Mouse (Mus musculus) limb, embryonic 14.5 days (tissue): ENCODE data around the gene Snrpa1. TPM values are rescaled to one million over a fixed set of nuclear protein-coding genes. Genes with fewer than 3 reads are reported as not detected.
A peak's percentile ranks its signal among the peaks of the same experiment; 100 is the strongest.
"Not testable (repeated sequence)": the region's sequence is repeated elsewhere in the genome, so short reads cannot be mapped to it uniquely, and the experiment has no call there.

Experiments used
- ATAC-seq: fragments of 200-750 bp; cut with Nextera tagmentation; 2 replicates; pipeline ENCODE4 v1.8.0; 2017; ENCODE audit warnings: low read depth, moderate number of reproducible peaks, moderate TSS enrichment; ENCODE audit not compliant: low FRiP score
- DNase-seq: peaks from one replicate; pipeline ENCODE4 v3.0.0-alpha.2; 2015; ENCODE audit warnings: low spot score
- H3K27ac ChIP-seq: fragments of 300-500 bp; sonication (generic); replicated peaks from 2 replicates; pipeline ENCODE4 v1.5.1; 2014; ENCODE audit warnings: low read depth, mild to moderate bottlenecking, low read length, moderate library complexity, mixed read lengths
- H3K27me3 ChIP-seq: fragments of 300-500 bp; sonication (generic); 2 replicates; pipeline ENCODE4 v1.6.1; 2014; ENCODE audit warnings: low read length, mixed read lengths; ENCODE audit not compliant: control insufficient read depth, insufficient read depth
- H3K36me3 ChIP-seq: fragments of 300-500 bp; sonication (generic); 2 replicates; pipeline ENCODE4 v1.6.1; 2014; ENCODE audit warnings: mild to moderate bottlenecking, low read length, moderate library complexity, mixed read lengths; ENCODE audit not compliant: control insufficient read depth, insufficient read depth
- H3K4me1 ChIP-seq: fragments of 300-500 bp; sonication (generic); 2 replicates; pipeline ENCODE4 v1.6.1; 2014; ENCODE audit warnings: antibody characterized with exemption, low read length, mixed read lengths; ENCODE audit not compliant: control insufficient read depth, insufficient read depth
- H3K4me2 ChIP-seq: fragments of 300-500 bp; sonication (generic); replicated peaks from 2 replicates; pipeline ENCODE4 v1.6.1; 2014; ENCODE audit warnings: low read depth, mild to moderate bottlenecking, low read length, moderate library complexity; ENCODE audit not compliant: severe bottlenecking
- H3K4me3 ChIP-seq: fragments of 300-500 bp; sonication (generic); replicated peaks from 2 replicates; pipeline ENCODE4 v1.5.1; 2014; ENCODE audit warnings: low read length
- H3K9ac ChIP-seq: fragments of 300-500 bp; sonication (generic); 2 replicates; pipeline ENCODE4 v1.6.1; 2014; ENCODE audit warnings: mild to moderate bottlenecking, low read depth, low read length, moderate library complexity; ENCODE audit not compliant: severe bottlenecking
- H3K9me3 ChIP-seq: fragments of 300-500 bp; sonication (generic); 2 replicates; pipeline ENCODE4 v1.6.1; 2016; ENCODE audit warnings: low read length; ENCODE audit not compliant: control insufficient read depth
- POLR2A ChIP-seq: fragments of 200-500 bp; IDR thresholded peaks from 2 replicates; pipeline ENCODE4 v1.8.0; 2012; ENCODE audit warnings: inconsistent platforms, mild to moderate bottlenecking, moderate library complexity, borderline replicate concordance; ENCODE audit not compliant: insufficient read depth, insufficient read length; ENCODE audit errors: extremely low read depth
- WGBS: fragments of 180-500 bp; shearing (Covaris S2); extraction: QIAGEN DNeasy Blood & Tissue Kit; methylation state at CpG from one replicate; pipeline ENCODE4 v1.1.7; 2014; 5-methylcytosine and 5-hydroxymethylcytosine counted together
- polyA plus RNA-seq, 2 experiments: library from polyadenylated mRNA; depleted of rRNA in 1 of 2; stranded (reverse) in 1 of 2; unstranded in 1 of 2; fragments of >200 nt; fragmentation: Nextera tagmentation in 1 of 2; extraction: Ambion mirVana in 1 of 2; gene quantifications; 2 replicates each; pipeline versions ENCODE4 v1.2.1 to v1.2.3; 2012 to 2014

The Snrpa1 gene
- polyA plus RNA-seq, 2 experiments, result 78.2 to 151 TPM

DNA sequence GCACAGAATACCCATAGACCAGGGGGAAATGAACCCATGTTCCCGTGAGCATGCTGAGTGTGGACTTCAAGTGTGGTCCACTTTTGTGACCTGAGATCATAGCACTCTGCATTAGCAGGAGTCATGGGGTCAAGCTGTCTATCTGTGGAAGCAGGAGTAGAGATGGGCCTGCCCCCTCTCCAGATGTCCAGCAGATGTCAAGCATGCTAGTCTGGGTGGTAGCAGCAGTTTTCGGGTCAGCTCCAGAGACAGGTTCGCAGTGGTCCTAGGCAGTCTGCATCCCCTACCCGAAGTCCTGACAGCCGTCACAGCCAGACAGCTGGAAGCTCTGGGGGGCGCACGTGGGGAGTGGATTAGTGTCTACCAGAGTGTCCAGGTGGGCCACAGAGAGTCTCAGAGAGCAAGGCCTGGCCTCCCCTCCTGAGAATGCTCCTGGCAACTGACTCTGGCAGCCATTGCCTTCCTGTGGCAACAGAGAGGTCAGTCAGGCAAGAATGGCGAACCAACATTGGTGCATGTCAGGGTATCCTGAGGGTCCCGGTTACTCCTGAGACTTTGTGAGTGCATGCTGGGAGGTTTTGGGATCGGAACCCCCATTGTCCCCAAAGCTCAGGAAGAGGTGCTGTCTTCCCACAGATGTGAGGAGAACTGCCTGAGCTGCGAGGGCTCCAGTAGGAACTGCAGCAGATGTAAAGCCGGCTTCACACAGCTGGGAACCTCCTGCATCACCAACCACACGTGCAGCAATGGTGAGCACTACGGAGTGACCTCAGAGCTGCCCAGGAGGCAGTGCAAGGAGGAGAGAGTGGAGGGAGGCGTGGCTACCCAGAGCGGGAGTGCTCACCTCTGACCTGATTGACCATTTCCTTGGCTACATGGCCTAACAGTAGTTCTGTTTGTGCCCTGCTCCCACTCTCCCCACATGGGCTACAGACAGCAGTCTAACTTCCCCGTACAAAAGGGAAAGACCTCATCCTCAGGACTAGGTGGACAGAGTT is 11.6 kb upstream of the Snrpa1 start:
- WGBS, result 39% methylated on average over 17 of the region's 17 CpGs
- no peak overlapping the region for H3K4me3 ChIP-seq
- ATAC-seq (no peak), DNase-seq (no peak)
- H3K9me3 ChIP-seq, result no peaks in the 10 kb centered on the region
- no peak for TF ChIP-seq POLR2A
- no peaks in the 10 kb centered on the region for H3K36me3 ChIP-seq
- H3K27me3 ChIP-seq, result no peaks in the 10 kb centered on the region
- H3K9ac ChIP-seq, result no peak overlapping the region
- H3K4me2 ChIP-seq, result no peak overlapping the region
- no peak overlapping the region for H3K27ac ChIP-seq
- H3K4me1 ChIP-seq, result peaks cover 27% of the 10 kb centered on the region

DNA sequence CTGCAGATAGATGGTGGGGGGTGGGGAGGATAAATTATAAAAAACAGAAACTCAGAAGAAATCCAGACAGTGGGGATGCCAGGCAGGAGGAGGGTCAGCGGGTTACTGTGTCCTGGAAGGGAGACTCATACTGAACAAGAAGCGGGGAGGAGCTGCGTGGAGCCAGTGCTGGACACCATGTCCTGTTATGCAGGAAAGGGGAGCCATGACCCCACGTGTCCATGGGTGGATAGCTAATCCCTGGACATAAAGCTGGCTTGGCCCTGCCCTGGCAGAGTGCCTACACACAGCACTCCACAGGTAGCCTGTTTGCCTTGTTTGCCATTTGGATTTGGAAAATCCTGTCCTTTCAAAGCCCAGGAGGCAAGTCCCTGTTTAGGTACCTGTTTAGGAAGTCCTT is 10.8 kb upstream of the Snrpa1 start:
- H3K4me1 ChIP-seq, result peaks cover 27% of the 10 kb centered on the region
- DNase-seq (no peak), ATAC-seq (no peak)
- no peaks in the 10 kb centered on the region for H3K27me3 ChIP-seq
- no peak for TF ChIP-seq POLR2A
- 72% methylated on average over 4 of the region's 4 CpGs for WGBS
- H3K4me2 ChIP-seq, result no peak overlapping the region
- no peak overlapping the region for H3K27ac ChIP-seq
- no peaks in the 10 kb centered on the region for H3K9me3 ChIP-seq
- H3K36me3 ChIP-seq, result no peaks in the 10 kb centered on the region
- H3K4me3 ChIP-seq, result no peak overlapping the region
- no peak overlapping the region for H3K9ac ChIP-seq

DNA sequence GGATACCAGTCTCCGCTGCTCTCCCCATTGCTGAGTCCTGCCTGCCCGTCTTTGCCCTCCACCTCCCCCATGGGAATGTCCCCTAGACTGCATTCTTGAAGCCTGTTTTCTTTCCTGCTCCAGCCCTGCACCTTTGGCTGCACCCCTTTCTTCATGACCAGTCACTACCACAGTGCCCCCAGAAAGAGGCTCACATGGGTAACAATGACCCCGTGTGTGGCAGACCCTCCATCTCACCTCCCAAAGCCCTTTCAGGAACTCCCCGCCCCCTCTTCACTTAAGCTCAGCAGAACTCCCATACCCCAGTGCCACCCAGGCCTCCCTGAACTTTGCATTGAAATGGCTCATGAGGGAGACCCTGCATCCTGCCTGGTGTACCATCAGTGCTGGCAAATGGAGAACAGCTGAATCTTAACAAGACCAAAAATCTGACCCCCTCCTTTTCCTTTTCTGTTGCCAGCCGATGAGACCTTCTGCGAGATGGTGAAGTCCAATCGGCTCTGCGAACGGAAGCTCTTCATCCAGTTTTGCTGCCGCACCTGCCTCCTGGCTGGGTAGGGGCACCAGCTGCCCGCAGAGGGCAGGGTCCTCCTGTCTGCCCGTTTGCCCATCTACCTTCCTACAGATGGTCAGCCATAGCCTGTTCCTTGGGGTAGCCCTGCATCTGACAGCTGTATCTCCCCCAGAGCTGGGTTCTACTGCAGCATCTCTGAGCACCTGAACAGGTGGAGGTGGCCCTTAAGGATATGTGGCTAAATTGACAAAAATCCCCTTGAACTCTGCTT is 10.2 kb upstream of the Snrpa1 start:
- DNase-seq (no peak), ATAC-seq (no peak)
- Histone ChIP-seq H3K9ac (no peak overlapping the region), H3K36me3 (no peaks in the 10 kb centered on the region), H3K4me3 (no peak overlapping the region), H3K27ac (no peak overlapping the region), H3K4me1 (peaks cover 27% of the 10 kb centered on the region), H3K27me3 (no peaks in the 10 kb centered on the region), H3K4me2 (no peak overlapping the region), H3K9me3 (no peaks in the 10 kb centered on the region)
- 84% methylated on average over 12 of the region's 12 CpGs for WGBS
- TF ChIP-seq POLR2A, result no peak

DNA sequence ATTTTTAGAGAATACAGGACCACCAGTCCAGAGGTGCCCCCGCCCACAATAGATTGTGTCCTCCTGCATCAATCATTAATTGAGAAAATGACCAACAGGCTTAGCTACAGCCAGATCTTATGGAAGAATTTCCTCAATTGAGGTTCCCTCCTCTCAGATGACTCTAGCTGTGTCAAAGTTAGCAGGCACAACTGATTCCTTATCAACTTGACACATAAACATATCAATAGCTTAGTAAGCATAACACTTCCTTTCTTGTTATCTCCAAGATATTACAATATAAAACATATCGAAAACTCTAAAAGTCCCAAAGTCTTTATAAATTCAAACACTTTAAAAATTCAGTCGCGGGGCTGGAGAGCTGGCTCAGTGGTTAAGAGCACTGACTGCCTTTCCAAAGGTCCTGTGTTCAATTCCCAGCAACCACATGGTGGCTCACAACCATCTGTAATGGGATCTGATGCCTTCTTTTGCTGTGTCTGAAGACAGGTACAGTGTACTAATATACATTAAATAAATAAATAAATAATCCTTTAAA is 4.8 kb upstream of the Snrpa1 start:
- no peaks in the 10 kb centered on the region for H3K4me1 ChIP-seq
- H3K9ac ChIP-seq, result no peak overlapping the region
- no peaks in the 10 kb centered on the region for H3K27me3 ChIP-seq
- no peak overlapping the region for H3K4me2 ChIP-seq
- TF ChIP-seq POLR2A, result no peak
- 93% methylated on average over 4 of the region's 4 CpGs for WGBS
- no peak overlapping the region for H3K27ac ChIP-seq
- ATAC-seq, result no peak
- no peaks in the 10 kb centered on the region for H3K36me3 ChIP-seq
- no peak overlapping the region for H3K4me3 ChIP-seq
- no peak for DNase-seq
- no peaks in the 10 kb centered on the region for H3K9me3 ChIP-seq

DNA sequence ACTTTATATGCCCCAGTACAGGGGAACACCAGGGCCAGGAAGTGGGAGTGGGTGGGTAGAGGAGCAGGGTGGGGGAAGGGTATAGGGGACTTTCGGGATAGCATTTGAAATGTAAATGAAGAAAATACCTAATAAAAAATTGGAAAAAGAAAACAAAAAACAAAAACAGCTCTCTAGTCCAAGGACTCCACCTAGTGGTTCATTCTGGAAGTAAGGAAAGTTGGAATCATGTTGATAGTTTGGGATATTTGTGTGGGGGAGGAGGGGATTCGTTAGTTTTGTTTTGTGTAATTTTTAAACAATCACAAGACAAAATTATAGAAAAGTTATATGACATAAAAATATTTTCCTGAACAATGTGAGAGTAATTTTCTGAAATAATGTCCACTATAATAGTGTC is 3.4 kb upstream of the Snrpa1 start:
- H3K4me1 ChIP-seq, H3K4me2 ChIP-seq, H3K27ac ChIP-seq, H3K4me3 ChIP-seq, H3K36me3 ChIP-seq, ATAC-seq, H3K27me3 ChIP-seq, H3K9ac ChIP-seq, H3K9me3 ChIP-seq: not testable (repeated sequence)
- peak; percentile 64 for DNase-seq
- 11% methylated on average over 2 of the region's 2 CpGs for WGBS
